Mouse (Mus musculus): ENCODE data around the gene Erich3. TPM values are rescaled to one million over a fixed set of nuclear protein-coding genes. Genes with fewer than 3 reads are reported as not detected.

The Erich3 gene
- polyA plus RNA-seq, 1 experiment from 2014 or later: 0.23 TPM

- WGBS: 23% methylated on average over 4 of the region's 4 CpGs
- Histone ChIP-seq H3K9ac (ENCODE audit: low read length) (no peak overlapping the region), H3K9me3 (ENCODE audit: control insufficient read depth, low read length) (no peaks in the 10 kb centered on the region), H3K4me2 (ENCODE audit: low read depth, low read length) (no peak overlapping the region), H3K27me3 (ENCODE audit: control insufficient read depth, insufficient read depth, low read depth, low read length) (peaks cover 31% of the 10 kb centered on the region), H3K36me3 (ENCODE audit: control insufficient read depth, insufficient read depth, low read length) (no peaks in the 10 kb centered on the region), H3K4me1 (replicated peaks; ENCODE audit: control insufficient read depth, insufficient read depth, low read length) (no peaks in the 10 kb centered on the region), H3K4me3 (ENCODE audit: low read length) (no peak overlapping the region), H3K27ac (ENCODE audit: low read length) (no peak overlapping the region)
- ATAC-seq (ENCODE audit: low read depth): no peak
Observed at GRCm38 (mm10) chr3:154664636-154665035, 977 bp downstream of the Erich3 start.

GRCm38 (mm10) chr3:154668485-154668884, 4.8 kb downstream of the Erich3 start:
- H3K4me1 ChIP-seq (replicated peaks; ENCODE audit: control insufficient read depth, insufficient read depth, low read length): no peaks in the 10 kb centered on the region
- H3K36me3 ChIP-seq (ENCODE audit: control insufficient read depth, insufficient read depth, low read length): no peaks in the 10 kb centered on the region
- H3K9me3 ChIP-seq (ENCODE audit: control insufficient read depth, low read length): no peaks in the 10 kb centered on the region
- H3K9ac ChIP-seq (ENCODE audit: low read length): no peak overlapping the region
- peaks cover 17% of the 10 kb centered on the region for H3K27me3 ChIP-seq (ENCODE audit: control insufficient read depth, insufficient read depth, low read depth, low read length)
- ATAC-seq (ENCODE audit: low read depth): no peak
- 79% methylated on average over 3 of the region's 3 CpGs for WGBS
- no peak overlapping the region for H3K27ac ChIP-seq (ENCODE audit: low read length)
- no peak overlapping the region for H3K4me3 ChIP-seq (ENCODE audit: low read length)
- H3K4me2 ChIP-seq (ENCODE audit: low read depth, low read length): no peak overlapping the region

DNA sequence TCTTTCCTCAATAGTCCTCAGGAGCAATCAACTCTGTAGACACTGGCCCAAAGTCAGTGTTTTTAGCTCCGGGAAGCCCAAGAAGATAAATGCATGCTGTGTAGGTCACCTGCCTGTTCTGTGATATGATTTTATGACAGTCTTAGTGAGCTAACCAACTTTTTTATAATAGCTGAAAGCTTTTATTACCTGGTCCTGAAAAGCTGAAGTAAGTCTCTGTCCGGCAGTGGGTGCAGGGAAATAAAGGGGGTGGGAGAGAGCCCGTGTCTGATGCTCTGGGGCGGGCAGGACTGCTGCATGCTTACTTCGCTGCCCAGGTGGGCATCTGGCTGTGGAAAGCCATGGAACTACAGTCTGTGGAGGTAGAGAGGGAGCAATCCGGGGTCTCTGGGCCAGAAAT, 6.9 kb downstream of the Erich3 start:
- no peak overlapping the region for H3K9ac ChIP-seq (ENCODE audit: low read length)
- no peaks in the 10 kb centered on the region for H3K9me3 ChIP-seq (ENCODE audit: control insufficient read depth, low read length)
- H3K36me3 ChIP-seq (ENCODE audit: control insufficient read depth, insufficient read depth, low read length): no peaks in the 10 kb centered on the region
- H3K4me1 ChIP-seq (replicated peaks; ENCODE audit: control insufficient read depth, insufficient read depth, low read length): no peaks in the 10 kb centered on the region
- no peak for ATAC-seq (ENCODE audit: low read depth)
- no peak overlapping the region for H3K4me3 ChIP-seq (ENCODE audit: low read length)
- WGBS: 79% methylated on average over 6 of the region's 6 CpGs
- no peaks in the 10 kb centered on the region for H3K27me3 ChIP-seq (ENCODE audit: control insufficient read depth, insufficient read depth, low read depth, low read length)
- H3K27ac ChIP-seq (ENCODE audit: low read length): no peak overlapping the region
- H3K4me2 ChIP-seq (ENCODE audit: low read depth, low read length): no peak overlapping the region

DNA sequence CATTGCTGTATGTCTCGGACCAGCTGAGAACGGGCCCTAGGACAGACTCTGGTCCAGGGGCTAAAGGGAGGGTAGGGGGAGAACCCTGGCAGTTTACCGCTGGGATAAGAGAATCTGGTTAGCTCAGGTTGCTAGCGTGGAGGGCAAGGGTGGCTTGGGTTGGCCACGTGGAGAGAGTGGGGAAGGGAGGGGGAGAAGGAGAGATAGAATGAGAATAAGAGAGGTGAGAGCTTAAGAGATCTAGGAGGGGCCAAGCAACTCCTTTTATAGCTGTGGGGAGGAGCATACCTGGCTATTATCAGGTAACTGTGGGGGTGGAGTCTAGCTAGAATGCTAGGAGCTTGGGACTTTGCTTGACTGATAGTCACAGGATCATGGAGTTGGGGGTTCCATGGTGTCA, 7.4 kb downstream of the Erich3 start:
- Histone ChIP-seq H3K36me3 (ENCODE audit: control insufficient read depth, insufficient read depth, low read length) (no peaks in the 10 kb centered on the region), H3K4me1 (replicated peaks; ENCODE audit: control insufficient read depth, insufficient read depth, low read length) (no peaks in the 10 kb centered on the region), H3K9ac (ENCODE audit: low read length) (no peak overlapping the region), H3K4me2 (ENCODE audit: low read depth, low read length) (no peak overlapping the region), H3K9me3 (ENCODE audit: control insufficient read depth, low read length) (no peaks in the 10 kb centered on the region), H3K27ac (ENCODE audit: low read length) (no peak overlapping the region), H3K4me3 (ENCODE audit: low read length) (no peak overlapping the region), H3K27me3 (ENCODE audit: control insufficient read depth, insufficient read depth, low read depth, low read length) (no peaks in the 10 kb centered on the region)
- WGBS: 67% methylated on average over 5 of the region's 5 CpGs
- no peak for ATAC-seq (ENCODE audit: low read depth)

- no peak overlapping the region for H3K9ac ChIP-seq (ENCODE audit: low read length)
- H3K4me3 ChIP-seq (ENCODE audit: low read length): no peak overlapping the region
- H3K27me3 ChIP-seq (ENCODE audit: control insufficient read depth, insufficient read depth, low read depth, low read length): no peaks in the 10 kb centered on the region
- no peaks in the 10 kb centered on the region for H3K36me3 ChIP-seq (ENCODE audit: control insufficient read depth, insufficient read depth, low read length)
- no peaks in the 10 kb centered on the region for H3K9me3 ChIP-seq (ENCODE audit: control insufficient read depth, low read length)
- WGBS: 65% methylated on average over 8 of the region's 8 CpGs
- H3K4me1 ChIP-seq (replicated peaks; ENCODE audit: control insufficient read depth, insufficient read depth, low read length): no peaks in the 10 kb centered on the region
- no peak for ATAC-seq (ENCODE audit: low read depth)
- no peak overlapping the region for H3K27ac ChIP-seq (ENCODE audit: low read length)
- H3K4me2 ChIP-seq (ENCODE audit: low read depth, low read length): no peak overlapping the region
Observed at GRCm38 (mm10) chr3:154673326-154673725, 9.7 kb downstream of the Erich3 start.

GRCm38 (mm10) chr3:154682570-154682969, 18.9 kb downstream of the Erich3 start:
- Histone ChIP-seq H3K36me3 (ENCODE audit: control insufficient read depth, insufficient read depth, low read length) (no peaks in the 10 kb centered on the region), H3K4me3 (ENCODE audit: low read length) (no peak overlapping the region), H3K27ac (ENCODE audit: low read length) (no peak overlapping the region), H3K9ac (ENCODE audit: low read length) (no peak overlapping the region), H3K4me1 (replicated peaks; ENCODE audit: control insufficient read depth, insufficient read depth, low read length) (no peaks in the 10 kb centered on the region), H3K4me2 (ENCODE audit: low read depth, low read length) (no peak overlapping the region), H3K9me3 (ENCODE audit: control insufficient read depth, low read length) (no peaks in the 10 kb centered on the region), H3K27me3 (ENCODE audit: control insufficient read depth, insufficient read depth, low read depth, low read length) (no peaks in the 10 kb centered on the region)
- ATAC-seq (ENCODE audit: low read depth): no peak
- 69% methylated on average over 2 of the region's 2 CpGs for WGBS

GRCm38 (mm10) chr3:154683667-154684066, 20.0 kb downstream of the Erich3 start:
- H3K4me1 ChIP-seq (replicated peaks; ENCODE audit: control insufficient read depth, insufficient read depth, low read length): no peaks in the 10 kb centered on the region
- H3K4me2 ChIP-seq (ENCODE audit: low read depth, low read length): no peak overlapping the region
- no peak overlapping the region for H3K27ac ChIP-seq (ENCODE audit: low read length)
- no peaks in the 10 kb centered on the region for H3K9me3 ChIP-seq (ENCODE audit: control insufficient read depth, low read length)
- H3K27me3 ChIP-seq (ENCODE audit: control insufficient read depth, insufficient read depth, low read depth, low read length): no peaks in the 10 kb centered on the region
- 71% methylated on average over 2 of the region's 2 CpGs for WGBS
- H3K4me3 ChIP-seq (ENCODE audit: low read length): no peak overlapping the region
- no peak for ATAC-seq (ENCODE audit: low read depth)
- no peaks in the 10 kb centered on the region for H3K36me3 ChIP-seq (ENCODE audit: control insufficient read depth, insufficient read depth, low read length)
- H3K9ac ChIP-seq (ENCODE audit: low read length): no peak overlapping the region

- H3K4me3 ChIP-seq (ENCODE audit: low read length): no peak overlapping the region
- H3K9ac ChIP-seq (ENCODE audit: low read length): no peak overlapping the region
- H3K4me2 ChIP-seq (ENCODE audit: low read depth, low read length): no peak overlapping the region
- peaks cover 3% of the 10 kb centered on the region; the same call in 1 of the 2 replicates for H3K4me1 ChIP-seq (replicated peaks; ENCODE audit: control insufficient read depth, insufficient read depth, low read length)
- no peaks in the 10 kb centered on the region for H3K27me3 ChIP-seq (ENCODE audit: control insufficient read depth, insufficient read depth, low read depth, low read length)
- no peak for ATAC-seq (ENCODE audit: low read depth)
- H3K36me3 ChIP-seq (ENCODE audit: control insufficient read depth, insufficient read depth, low read length): no peaks in the 10 kb centered on the region
- no peak overlapping the region for H3K27ac ChIP-seq (ENCODE audit: low read length)
- H3K9me3 ChIP-seq (ENCODE audit: control insufficient read depth, low read length): no peaks in the 10 kb centered on the region
Observed at GRCm38 (mm10) chr3:154690260-154690659, 26.6 kb downstream of the Erich3 start.

GRCm38 (mm10) chr3:154691897-154692571, 28.4 kb downstream of the Erich3 start:
- H3K4me3 ChIP-seq (ENCODE audit: low read length): peak overlapping the region; percentile 20; the same call in 1 of the 2 replicates
- WGBS: 38% methylated on average over 14 of the region's 14 CpGs
- no peaks in the 10 kb centered on the region for H3K27me3 ChIP-seq (ENCODE audit: control insufficient read depth, insufficient read depth, low read depth, low read length)
- H3K4me1 ChIP-seq (replicated peaks; ENCODE audit: control insufficient read depth, insufficient read depth, low read length): peaks cover 3% of the 10 kb centered on the region; the same call in 1 of the 2 replicates
- H3K4me2 ChIP-seq (ENCODE audit: low read depth, low read length): peak overlapping the region; percentile 46
- H3K9ac ChIP-seq (ENCODE audit: low read length): no peak overlapping the region
- no peaks in the 10 kb centered on the region for H3K36me3 ChIP-seq (ENCODE audit: control insufficient read depth, insufficient read depth, low read length)
- H3K27ac ChIP-seq (ENCODE audit: low read length): no peak overlapping the region
- peak; percentile 96 for ATAC-seq (ENCODE audit: low read depth)
- H3K9me3 ChIP-seq (ENCODE audit: control insufficient read depth, low read length): no peaks in the 10 kb centered on the region

- no peaks in the 10 kb centered on the region for H3K36me3 ChIP-seq (ENCODE audit: control insufficient read depth, insufficient read depth, low read length)
- no peak overlapping the region for H3K27ac ChIP-seq (ENCODE audit: low read length)
- H3K4me2 ChIP-seq (ENCODE audit: low read depth, low read length): peak overlapping the region; percentile 46; the same call in 1 of the 2 replicates
- H3K27me3 ChIP-seq (ENCODE audit: control insufficient read depth, insufficient read depth, low read depth, low read length): no peaks in the 10 kb centered on the region
- H3K4me3 ChIP-seq (ENCODE audit: low read length): no peak overlapping the region
- peak; percentile 24 for ATAC-seq (ENCODE audit: low read depth)
- 74% methylated on average over 3 of the region's 3 CpGs for WGBS
- H3K9me3 ChIP-seq (ENCODE audit: control insufficient read depth, low read length): no peaks in the 10 kb centered on the region
- no peak overlapping the region for H3K9ac ChIP-seq (ENCODE audit: low read length)
- peaks cover 3% of the 10 kb centered on the region; the same call in 1 of the 2 replicates for H3K4me1 ChIP-seq (replicated peaks; ENCODE audit: control insufficient read depth, insufficient read depth, low read length)
Observed at GRCm38 (mm10) chr3:154692572-154692922, 28.9 kb downstream of the Erich3 start.
